Mouse (Mus musculus) layer of hippocampus, postnatal 36 days (tissue): ENCODE results near the gene Fastkd1. TPM values are rescaled to one million over a fixed set of nuclear protein-coding genes. Genes with fewer than 3 reads are reported as not detected.
"Not testable (repeated sequence)": the region's sequence is repeated elsewhere in the genome, so short reads cannot be mapped to it uniquely, and the experiment has no call there.

Experiments
- DNase-seq, 2 experiments: peaks; one replicate each; pipeline ENCODE4 v3.0.0; 2022
- total RNA-seq, 2 experiments: library from RNA; stranded (reverse); gene quantifications; 2 replicates each; pipeline ENCODE4 v1.2.3; 2021

The Fastkd1 gene
- total RNA-seq, 2 experiments from 2014 or later = 18.4 to 19.2 TPM

- no peak for DNase-seq
These were observed 43.5 kb downstream of the Fastkd1 start, which contains the start of gene Klhl41 for GRCm38 (mm10) chr2:69669853-69670252. Gene Klhl41 (plus strand): TSS chr2:69670120.

GRCm38 (mm10) chr2:69668414-69668813 lies 44.9 kb downstream of the Fastkd1 start:
- DNase-seq = no peak

DNA sequence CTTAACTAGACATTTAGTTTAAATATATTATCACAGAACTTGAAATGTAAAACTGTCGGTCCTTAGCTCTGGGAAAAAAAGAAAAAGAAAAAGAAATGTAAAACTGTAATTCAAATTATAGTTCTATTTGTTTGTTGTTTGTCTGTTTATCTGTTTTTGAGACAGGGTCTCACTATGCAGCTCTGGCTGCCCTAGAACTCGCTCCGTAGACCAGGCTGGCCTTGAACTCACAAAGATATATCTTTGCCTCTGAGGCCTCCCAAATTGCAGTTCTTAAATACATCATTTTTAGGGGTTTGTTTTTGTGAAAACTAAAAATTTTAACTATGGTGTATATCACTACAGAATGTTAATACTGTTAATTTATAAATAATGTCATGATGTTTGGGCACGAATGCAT lies 45.7 kb downstream of the Fastkd1 start:
- DNase-seq = no peak

DNA sequence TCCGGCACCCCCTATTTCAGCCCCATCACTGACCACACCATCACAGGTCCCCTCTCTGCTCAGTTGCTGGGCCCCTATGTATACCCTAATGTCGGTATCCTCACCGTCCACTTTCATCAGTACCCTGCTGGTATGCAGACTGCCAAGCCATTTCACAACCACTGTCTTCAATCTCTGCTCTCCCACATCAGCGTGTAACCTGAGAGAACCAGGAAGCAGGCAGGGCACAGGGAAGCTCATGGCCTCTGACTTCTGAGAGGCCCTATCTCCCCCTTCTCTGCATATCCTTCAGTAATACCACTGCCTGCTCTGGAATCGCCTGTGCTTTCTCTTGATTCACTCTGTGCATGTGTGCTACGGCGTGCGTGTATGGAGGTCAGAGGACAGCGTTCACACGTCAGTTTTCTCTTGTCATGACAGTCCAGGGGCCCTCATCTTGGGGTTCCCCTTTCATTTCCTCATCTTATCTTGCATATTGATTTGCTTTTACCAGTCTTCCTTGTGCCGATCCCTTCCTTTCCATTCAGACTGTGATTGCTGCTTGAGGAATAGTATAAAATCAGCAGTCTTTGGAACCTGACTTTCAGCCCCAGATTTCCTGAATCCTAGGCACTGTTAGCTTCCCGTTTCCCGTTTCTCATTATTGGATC lies 49.4 kb downstream of the Fastkd1 start:
- no peak for DNase-seq

GRCm38 (mm10) chr2:69659326-69659725 lies 54.0 kb downstream of the Fastkd1 start:
- no peak for DNase-seq

- DNase-seq = no peak
These were observed 63.6 kb downstream of the Fastkd1 start for GRCm38 (mm10) chr2:69649716-69650115.

GRCm38 (mm10) chr2:69646726-69647490 lies 66.4 kb downstream of the Fastkd1 start, which contains the start of gene Bbs5:
Gene Bbs5 (plus strand): TSS chr2:69647171.
- peak; percentile 93 for DNase-seq

- no peak for DNase-seq
These were observed 68.2 kb downstream of the Fastkd1 start for GRCm38 (mm10) chr2:69644968-69645617.

- no peak for DNase-seq
These were observed 73.2 kb downstream of the Fastkd1 start for GRCm38 (mm10) chr2:69640100-69640499.

DNA sequence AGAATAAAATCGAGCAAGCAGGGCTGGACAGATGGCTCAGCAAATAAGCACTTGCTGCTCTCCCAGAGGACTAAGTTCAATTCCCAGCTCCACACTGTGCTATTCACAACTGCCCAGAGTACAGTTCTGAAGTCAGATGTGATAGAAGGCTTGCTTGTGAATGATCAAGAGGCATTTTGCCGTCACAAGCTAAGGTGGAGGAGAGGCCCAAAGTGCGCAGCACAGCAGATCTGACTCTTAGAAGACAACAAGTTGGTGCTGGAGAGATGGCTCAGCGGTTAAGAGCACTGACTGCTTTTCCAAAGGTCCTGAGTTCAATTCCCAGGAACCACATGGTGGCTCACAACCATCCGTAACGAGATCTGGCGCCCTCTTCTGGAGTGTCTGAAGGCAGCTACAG lies 75.3 kb downstream of the Fastkd1 start:
- DNase-seq = not testable (repeated sequence)

Other genes with a start within 250 kb of the Fastkd1 start
- gene Lrp2, start 127.5 kb downstream of the Fastkd1 start, total RNA-seq = under 1 TPM; 0.65 to 0.86 TPM
- 10 to 100 TPM; 24.7 to 25.7 TPM for gene Bbs5, start 66.3 kb downstream of the Fastkd1 start, total RNA-seq
- under 1 TPM; 0.40 to 0.53 TPM for gene Klhl41, start 43.4 kb downstream of the Fastkd1 start, total RNA-seq
- gene Ppig, start 9.0 kb upstream of the Fastkd1 start, total RNA-seq = 10 to 100 TPM; 64.7 to 74.6 TPM
- 1 to 10 TPM; 2.6 to 3.4 TPM for gene Ccdc173, start 76.1 kb upstream of the Fastkd1 start, total RNA-seq
- 10 to 100 TPM; 23.4 to 24.5 TPM for gene Phospho2, start 76.1 kb upstream of the Fastkd1 start, total RNA-seq
- gene Klhl23, start 108.4 kb upstream of the Fastkd1 start, total RNA-seq = 10 to 100 TPM; 39.3 to 39.9 TPM
- 100 to 1,000 TPM; 137 to 144 TPM for gene Ssb, start 148.0 kb upstream of the Fastkd1 start, total RNA-seq
- gene Mettl5, start 172.1 kb upstream of the Fastkd1 start, total RNA-seq = 10 to 100 TPM; 12.8 to 12.9 TPM
- gene Ubr3, start 183.7 kb upstream of the Fastkd1 start, total RNA-seq = 100 to 1,000 TPM; 114 to 122 TPM